Mouse (Mus musculus) adrenal gland, adult 8-10 months (tissue): Measurements from ENCODE around the gene 4930524N10Rik. TPM values are rescaled to one million over a fixed set of nuclear protein-coding genes. Genes with fewer than 3 reads are reported as not detected.

Source experiments
- DNase-seq: peaks from one replicate; pipeline ENCODE4 v3.0.0; 2022
- total RNA-seq, 4 experiments: library from RNA; stranded (reverse); gene quantifications; 2 replicates each; pipeline ENCODE4 v1.2.4; 2022

The 4930524N10Rik gene
- total RNA-seq: not detected

DNA sequence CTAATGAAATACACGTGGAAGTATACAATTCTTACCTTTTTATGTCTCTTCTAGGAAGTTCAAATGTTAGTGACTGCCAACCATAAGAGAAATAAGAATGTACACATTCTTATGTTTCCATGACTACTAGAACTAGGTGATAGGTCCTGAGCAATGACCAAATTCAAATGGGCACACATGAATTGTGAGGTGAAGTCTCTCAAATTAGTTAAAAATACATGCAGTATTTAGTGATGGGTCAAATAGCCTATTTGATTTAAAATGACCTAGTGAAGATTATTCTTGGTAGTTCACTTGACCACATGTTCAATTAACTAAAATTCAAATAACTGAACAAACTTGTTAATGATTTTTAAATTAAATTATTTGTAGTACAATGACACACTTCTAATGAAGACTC, at the start of gene 4930524N10Rik:
Gene 4930524N10Rik, minus strand, starts transcription at position 101 of the 400 bp plus-strand sequence.
- DNase-seq: no peak

GRCm38 (mm10) chrX:154350042-154350441, 6.8 kb upstream of the 4930524N10Rik start:
- no peak for DNase-seq

DNA sequence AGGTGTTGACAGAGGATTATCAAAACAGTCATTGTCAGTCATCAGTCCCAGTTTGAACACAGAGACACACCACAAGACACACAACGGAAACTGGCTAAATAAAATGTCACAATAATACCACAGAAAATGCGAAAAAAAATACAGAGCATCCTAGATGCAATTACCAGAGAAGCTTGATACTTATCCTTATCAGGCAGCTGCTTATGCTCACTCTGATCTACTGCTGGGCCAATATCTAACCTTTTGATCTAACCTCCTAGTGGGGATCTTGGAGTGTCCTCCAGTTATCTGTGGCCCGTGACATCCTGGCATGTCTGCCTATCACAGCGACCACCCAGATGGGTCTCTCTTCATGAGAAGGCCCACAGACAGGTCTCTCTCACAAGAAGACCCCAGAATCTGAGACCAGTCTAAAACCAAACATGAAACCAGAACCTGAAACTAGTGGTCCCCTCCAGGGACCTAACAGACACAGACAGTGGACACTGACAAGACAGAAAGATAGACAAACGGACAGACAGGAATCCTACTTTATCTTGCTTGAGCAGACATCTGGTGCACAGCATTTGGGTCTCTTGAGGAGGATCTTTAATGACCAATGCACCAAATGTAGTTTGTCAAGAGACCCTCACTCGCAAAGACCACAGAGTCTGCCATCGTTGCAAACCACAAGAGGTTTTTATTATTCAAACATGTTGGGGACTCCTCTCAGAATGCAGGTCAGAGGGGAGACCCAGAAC, 6.3 kb upstream of the 4930524N10Rik start:
- no peak for DNase-seq

- no peak for DNase-seq
Observed at GRCm38 (mm10) chrX:154347933-154348332, 4.7 kb upstream of the 4930524N10Rik start.

Other genes with a start within 250 kb of the 4930524N10Rik start
- gene Gm15140, start 222.7 kb downstream of the 4930524N10Rik start, total RNA-seq: not detected
- gene Samt4, start 138.6 kb upstream of the 4930524N10Rik start, total RNA-seq: not detected
- not detected for gene Samt2, start 236.0 kb upstream of the 4930524N10Rik start, total RNA-seq